Mouse (Mus musculus): ENCODE results near the gene Bloc1s1. TPM values are rescaled to one million over a fixed set of nuclear protein-coding genes. Genes with fewer than 3 reads are reported as not detected.

Bloc1s1 gene
- 71.2 and 90.0 TPM in 2 replicates for total RNA-seq (2012; rRNA removed)

DNA sequence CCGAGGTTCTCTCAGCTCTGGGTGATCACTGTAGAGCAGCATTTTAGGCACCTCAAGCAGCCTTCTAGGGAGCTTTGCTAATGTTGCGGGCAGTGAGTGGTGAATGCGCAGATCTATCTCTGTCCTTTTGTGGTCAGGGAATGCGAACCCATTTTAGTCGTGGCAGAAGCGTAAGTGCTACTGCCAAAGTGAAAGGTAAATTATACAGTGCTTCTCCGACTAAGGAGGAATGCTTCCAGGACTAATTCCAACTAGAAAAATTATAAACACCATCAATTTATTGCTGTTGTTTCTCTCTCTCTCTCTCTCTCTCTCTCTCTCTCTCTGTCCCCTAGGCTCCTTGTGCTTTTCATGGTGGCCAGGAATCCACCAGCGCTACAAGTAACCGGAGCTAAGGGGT is at the start of gene Bloc1s1:
Gene Bloc1s1, minus strand, starts transcription at position 101 of the 400 bp plus-strand sequence.
- Histone ChIP-seq H3K27ac (ENCODE audit: insufficient read depth, low read depth, low read length, poor library complexity, severe bottlenecking) (peak within 1 kb of the TSS; percentile 69), H3K4me1 (ENCODE audit: control insufficient read depth in 2 of 2, insufficient read depth in 2 of 2, low read length in 2 of 2, poor library complexity in 1 of 2) (peaks cover 0 to 17% of the 10 kb centered on the region in 2 experiments; a peak in 2 of 4 replicates), H3K9me3 (ENCODE audit: control insufficient read depth, insufficient read depth, low read depth, low read length) (no peaks in the 10 kb centered on the region), H3K36me3 (ENCODE audit: control insufficient read depth, insufficient read depth, low read length, poor library complexity, severe bottlenecking) (no peaks in the 10 kb centered on the region), H3K9ac (ENCODE audit: insufficient read depth, low read depth, low read length, poor library complexity, severe bottlenecking) (peak within 1 kb of the TSS; percentile 90), H3K4me3 (ENCODE audit: insufficient read depth in 1 of 2, low read depth in 1 of 2, low read length in 2 of 2, poor library complexity in 1 of 2, severe bottlenecking in 1 of 2) (peak within 1 kb of the TSS; percentile 76 to 95)
- TF ChIP-seq ZC3H11A (IDR thresholded peaks at IDR 0.05; ENCODE audit: borderline replicate concordance, low read depth, low read length) (no peak), HCFC1 (IDR thresholded peaks at IDR 0.05; ENCODE audit: borderline replicate concordance, insufficient read depth, low read length) (no peak), ZNF384 (IDR thresholded peaks at IDR 0.05; ENCODE audit: low read depth, low read length) (no peak), CHD2 (IDR thresholded peaks at IDR 0.05; ENCODE audit: low read depth, low read length) (no peak), MAFK (IDR thresholded peaks at IDR 0.05; ENCODE audit: insufficient read depth, low read depth, low read length) (no peak)
- in situ Hi-C loops (cut with MboI; ENCODE audit: low sequenced_read_pairs in 2 of 2, unreplicated experiment in 2 of 2), result no loop called here
- DNase-seq (ENCODE audit: low read depth, low spot score), result no peak

GRCm38 (mm10) chr10:128972841-128973240 is 49.0 kb upstream of the Bloc1s1 start:
- DNase-seq (ENCODE audit: low read depth, low spot score), result no peak
- Histone ChIP-seq H3K9ac (ENCODE audit: insufficient read depth, low read depth, low read length, poor library complexity, severe bottlenecking) (no peak overlapping the region), H3K4me1 (ENCODE audit: control insufficient read depth in 2 of 2, insufficient read depth in 2 of 2, low read length in 2 of 2, poor library complexity in 1 of 2) (no peaks in the 10 kb centered on the region), H3K27ac (ENCODE audit: insufficient read depth, low read depth, low read length, poor library complexity, severe bottlenecking) (no peak overlapping the region), H3K36me3 (ENCODE audit: control insufficient read depth, insufficient read depth, low read length, poor library complexity, severe bottlenecking) (no peaks in the 10 kb centered on the region), H3K4me3 (ENCODE audit: insufficient read depth in 1 of 2, low read depth in 1 of 2, low read length in 2 of 2, poor library complexity in 1 of 2, severe bottlenecking in 1 of 2) (no peak overlapping the region), H3K9me3 (ENCODE audit: control insufficient read depth, insufficient read depth, low read depth, low read length) (no peaks in the 10 kb centered on the region)
- TF ChIP-seq CHD2 (IDR thresholded peaks at IDR 0.05; ENCODE audit: low read depth, low read length), result no peak
- no peak for TF ChIP-seq MAFK (IDR thresholded peaks at IDR 0.05; ENCODE audit: insufficient read depth, low read depth, low read length)
- TF ChIP-seq HCFC1 (IDR thresholded peaks at IDR 0.05; ENCODE audit: borderline replicate concordance, insufficient read depth, low read length), result no peak
- no peak for TF ChIP-seq ZNF384 (IDR thresholded peaks at IDR 0.05; ENCODE audit: low read depth, low read length)
- TF ChIP-seq ZC3H11A (IDR thresholded peaks at IDR 0.05; ENCODE audit: borderline replicate concordance, low read depth, low read length), result no peak
- in situ Hi-C loops (cut with MboI; ENCODE audit: low sequenced_read_pairs in 2 of 2, unreplicated experiment in 2 of 2), result no loop called here

GRCm38 (mm10) chr10:128970740-128971250 is 47.0 kb upstream of the Bloc1s1 start:
- no peaks in the 10 kb centered on the region for H3K9me3 ChIP-seq (ENCODE audit: control insufficient read depth, insufficient read depth, low read depth, low read length)
- in situ Hi-C loops (cut with MboI; ENCODE audit: low sequenced_read_pairs in 2 of 2, unreplicated experiment in 2 of 2), result no loop called here
- no peak for DNase-seq (ENCODE audit: low read depth, low spot score)

DNA sequence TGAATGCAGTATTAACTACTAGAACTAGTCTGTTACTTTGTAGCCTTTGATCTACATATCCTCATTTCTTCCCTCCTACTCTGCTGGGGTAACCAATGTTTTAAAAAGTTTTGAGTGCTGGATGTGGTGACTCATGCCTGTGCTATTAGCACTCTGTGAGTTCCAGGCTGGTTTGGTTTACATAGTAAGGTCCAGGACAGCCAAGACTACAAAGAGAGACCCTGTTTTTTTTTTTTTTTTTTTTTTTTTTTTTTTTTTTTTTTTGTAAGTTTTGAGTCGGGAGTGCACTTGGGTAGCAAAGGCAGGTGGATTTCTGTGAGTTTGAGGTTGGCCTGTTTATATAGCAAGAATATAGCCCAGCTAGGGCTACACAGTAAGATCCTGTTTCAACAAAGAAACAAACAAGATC is 44.5 kb upstream of the Bloc1s1 start:
- no peaks in the 10 kb centered on the region for H3K9me3 ChIP-seq (ENCODE audit: control insufficient read depth, insufficient read depth, low read depth, low read length)
- no peaks in the 10 kb centered on the region for H3K36me3 ChIP-seq (ENCODE audit: control insufficient read depth, insufficient read depth, low read length, poor library complexity, severe bottlenecking)
- no peak for DNase-seq (ENCODE audit: low read depth, low spot score)
- H3K9ac ChIP-seq (ENCODE audit: insufficient read depth, low read depth, low read length, poor library complexity, severe bottlenecking), result no peak overlapping the region
- H3K4me3 ChIP-seq (ENCODE audit: insufficient read depth in 1 of 2, low read depth in 1 of 2, low read length in 2 of 2, poor library complexity in 1 of 2, severe bottlenecking in 1 of 2), result no peak overlapping the region
- H3K27ac ChIP-seq (ENCODE audit: insufficient read depth, low read depth, low read length, poor library complexity, severe bottlenecking), result no peak overlapping the region
- no peak for TF ChIP-seq CHD2 (IDR thresholded peaks at IDR 0.05; ENCODE audit: low read depth, low read length)
- TF ChIP-seq ZNF384 (IDR thresholded peaks at IDR 0.05; ENCODE audit: low read depth, low read length), result peak; percentile 64; the same call in 1 of the 2 replicates
- TF ChIP-seq MAFK (IDR thresholded peaks at IDR 0.05; ENCODE audit: insufficient read depth, low read depth, low read length), result no peak
- no peak for TF ChIP-seq HCFC1 (IDR thresholded peaks at IDR 0.05; ENCODE audit: borderline replicate concordance, insufficient read depth, low read length)
- no peak for TF ChIP-seq ZC3H11A (IDR thresholded peaks at IDR 0.05; ENCODE audit: borderline replicate concordance, low read depth, low read length)
- no peaks in the 10 kb centered on the region for H3K4me1 ChIP-seq (ENCODE audit: control insufficient read depth in 2 of 2, insufficient read depth in 2 of 2, low read length in 2 of 2, poor library complexity in 1 of 2)
- in situ Hi-C loops (cut with MboI; ENCODE audit: low sequenced_read_pairs in 2 of 2, unreplicated experiment in 2 of 2), result no loop called here

More at GRCm38 (mm10) chr10:128970740-128971250, 47.0 kb upstream of the Bloc1s1 start:
- no peak overlapping the region for H3K4me3 ChIP-seq (ENCODE audit: insufficient read depth in 1 of 2, low read depth in 1 of 2, low read length in 2 of 2, poor library complexity in 1 of 2, severe bottlenecking in 1 of 2)
- H3K27ac ChIP-seq (ENCODE audit: insufficient read depth, low read depth, low read length, poor library complexity, severe bottlenecking), result no peak overlapping the region
- no peaks in the 10 kb centered on the region for H3K4me1 ChIP-seq (ENCODE audit: control insufficient read depth in 2 of 2, insufficient read depth in 2 of 2, low read length in 2 of 2, poor library complexity in 1 of 2)
- no peak overlapping the region for H3K9ac ChIP-seq (ENCODE audit: insufficient read depth, low read depth, low read length, poor library complexity, severe bottlenecking)
- no peak for TF ChIP-seq MAFK (IDR thresholded peaks at IDR 0.05; ENCODE audit: insufficient read depth, low read depth, low read length)
- no peak for TF ChIP-seq CHD2 (IDR thresholded peaks at IDR 0.05; ENCODE audit: low read depth, low read length)
- TF ChIP-seq ZNF384 (IDR thresholded peaks at IDR 0.05; ENCODE audit: low read depth, low read length), result no peak
- TF ChIP-seq ZC3H11A (IDR thresholded peaks at IDR 0.05; ENCODE audit: borderline replicate concordance, low read depth, low read length), result no peak
- no peak for TF ChIP-seq HCFC1 (IDR thresholded peaks at IDR 0.05; ENCODE audit: borderline replicate concordance, insufficient read depth, low read length)
- H3K36me3 ChIP-seq (ENCODE audit: control insufficient read depth, insufficient read depth, low read length, poor library complexity, severe bottlenecking), result no peaks in the 10 kb centered on the region

Measured in ES-E14 (cell line).